Mouse (Mus musculus) bone marrow macrophage, adult 2 months (primary cell): Measurements from ENCODE around the gene Umad1. TPM values are rescaled to one million over a fixed set of nuclear protein-coding genes. Genes with fewer than 3 reads are reported as not detected.
"Not testable (repeated sequence)": the region's sequence is repeated elsewhere in the genome, so short reads cannot be mapped to it uniquely, and the experiment has no call there.

Experiments
- H3K27ac ChIP-seq: 2 replicates; pipeline ENCODE4 v1.5.1; 2012; ENCODE audit warnings: low read depth, low read length; ENCODE audit not compliant: insufficient read depth
- H3K4me1 ChIP-seq: 2 replicates; pipeline ENCODE4 v1.6.1; 2012; ENCODE audit warnings: low read length; ENCODE audit not compliant: control insufficient read depth, insufficient read depth
- H3K4me3 ChIP-seq: 2 replicates; pipeline ENCODE4 v1.5.1; 2012; ENCODE audit warnings: mild to moderate bottlenecking, low read length, moderate library complexity; ENCODE audit not compliant: insufficient read depth
- CTCF ChIP-seq: IDR thresholded peaks from 2 replicates; pipeline ENCODE4 v1.5.1; 2012; ENCODE audit warnings: low read depth, mild to moderate bottlenecking, low read length, moderate library complexity
- POLR2A ChIP-seq: IDR thresholded peaks from 2 replicates; pipeline ENCODE4 v1.6.1; 2012; ENCODE audit warnings: mild to moderate bottlenecking, low read depth, low read length, borderline replicate concordance
- polyA plus RNA-seq: library from polyadenylated mRNA; stranded (reverse); fragments of >200 nt; gene quantifications from 2 replicates; pipeline ENCODE4 v1.2.4, GENCODE M21; 2012; ENCODE audit not compliant: missing spikeins, insufficient read depth, insufficient read length

Gene Umad1
- polyA plus RNA-seq, 1 experiment: 16.0 TPM

DNA sequence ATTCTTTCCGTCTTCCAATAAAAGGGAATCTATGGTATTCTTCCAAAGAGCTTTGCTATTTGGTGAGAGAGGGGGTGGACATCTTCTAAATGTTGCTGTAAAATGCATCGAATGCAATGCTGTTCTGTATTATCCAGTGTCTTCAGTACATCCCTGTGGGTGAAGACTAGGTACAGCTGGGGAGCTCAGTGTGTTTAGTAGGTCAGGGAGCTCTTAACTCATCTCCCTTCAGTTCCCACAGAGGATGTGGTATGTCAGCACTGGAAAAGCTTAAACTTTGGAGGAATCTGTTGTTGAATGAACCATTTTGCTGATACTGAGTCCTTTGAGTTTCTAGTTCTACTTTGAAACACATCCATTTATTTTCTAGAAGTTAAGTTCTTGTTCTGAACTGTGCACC, 53.5 kb downstream of the Umad1 start:
- H3K4me1 ChIP-seq: no peaks in the 10 kb centered on the region
- H3K27ac ChIP-seq: no peak overlapping the region
- TF ChIP-seq CTCF (no peak), POLR2A (no peak)
- no peak overlapping the region for H3K4me3 ChIP-seq

DNA sequence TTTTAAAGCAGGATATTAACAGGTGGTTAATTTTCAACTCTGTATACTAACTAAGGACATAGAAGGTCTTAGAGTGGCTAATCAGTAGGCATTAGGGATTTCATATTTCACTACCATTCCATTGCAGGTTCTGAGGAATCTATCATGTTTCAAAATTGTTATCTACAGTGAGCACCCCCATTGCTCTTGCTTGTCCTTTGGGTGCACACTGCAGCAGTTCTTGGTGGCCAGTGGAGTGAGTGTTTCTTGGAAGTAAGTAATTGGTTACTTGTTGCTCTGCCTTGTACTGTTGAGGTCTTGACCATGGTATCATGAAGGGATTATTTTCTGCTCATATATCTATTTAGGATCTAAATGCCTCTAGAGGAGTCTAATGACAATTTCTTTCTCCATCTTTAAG, 57.1 kb downstream of the Umad1 start:
- TF ChIP-seq POLR2A (no peak), CTCF (no peak)
- no peak overlapping the region for H3K27ac ChIP-seq
- no peak overlapping the region for H3K4me3 ChIP-seq

DNA sequence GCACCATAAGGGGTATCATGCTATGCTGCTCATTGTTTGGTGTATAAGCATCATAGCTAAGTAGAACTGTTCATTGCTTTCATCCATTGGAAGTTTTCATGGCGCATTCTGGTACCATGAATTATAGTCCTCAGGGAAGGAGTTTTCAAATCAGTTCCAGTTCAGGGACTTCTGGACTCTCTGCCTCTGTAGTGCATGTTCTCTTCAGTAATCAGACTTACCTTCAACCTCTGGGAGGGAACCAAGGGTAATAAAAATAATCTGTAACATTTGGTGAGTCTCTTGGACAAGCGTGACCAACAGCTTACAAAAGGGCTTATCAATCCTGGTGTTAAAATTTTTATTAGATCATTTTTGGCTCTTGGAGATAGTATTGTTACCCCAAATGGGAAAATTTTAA, 60.5 kb downstream of the Umad1 start:
- no peak overlapping the region for H3K4me3 ChIP-seq
- no peak overlapping the region for H3K27ac ChIP-seq
- TF ChIP-seq POLR2A (no peak), CTCF (no peak)
- no peaks in the 10 kb centered on the region for H3K4me1 ChIP-seq

More for the DNA sequence above, 57.1 kb downstream of the Umad1 start:
- no peaks in the 10 kb centered on the region for H3K4me1 ChIP-seq

DNA sequence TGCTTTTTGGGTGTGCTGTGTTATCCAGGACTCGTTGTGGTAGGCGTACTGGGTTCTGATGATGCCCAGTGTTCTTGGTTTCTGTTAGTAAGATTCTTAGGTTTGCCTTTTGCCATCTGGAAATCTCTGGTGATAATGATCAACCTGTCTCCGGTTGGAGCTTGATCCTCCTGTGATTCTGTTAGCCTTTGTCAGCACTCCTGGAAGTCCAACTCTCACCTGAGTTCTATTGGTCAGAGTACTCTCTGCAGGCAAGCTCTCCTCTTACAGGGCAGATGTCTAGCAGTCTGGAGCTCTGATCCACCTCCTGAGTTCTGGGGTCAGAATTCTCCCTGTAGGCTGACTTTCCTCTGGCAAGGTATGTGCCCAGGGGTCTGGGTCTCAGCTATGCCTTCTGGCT, 72.4 kb downstream of the Umad1 start:
- not testable (repeated sequence) for H3K27ac ChIP-seq, H3K4me3 ChIP-seq

DNA sequence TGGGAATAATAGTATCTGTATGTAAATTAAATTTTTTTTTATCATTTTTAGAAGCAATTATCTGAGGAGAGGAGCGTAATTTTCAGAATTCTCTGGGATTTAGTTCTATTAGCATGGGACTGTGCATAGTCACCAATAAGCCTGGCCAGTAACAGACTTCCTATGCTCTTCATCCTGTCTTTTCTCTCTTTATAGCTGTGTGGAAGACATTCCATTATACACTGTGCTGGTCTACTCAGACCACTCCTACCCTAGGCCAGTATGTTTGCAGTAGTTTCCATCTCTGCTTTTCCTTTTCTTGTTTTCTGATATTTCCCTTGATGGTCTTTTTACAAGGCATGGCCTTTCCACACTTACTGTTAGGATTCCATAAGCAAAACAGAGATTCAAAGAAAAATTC, 74.3 kb downstream of the Umad1 start:
- Histone ChIP-seq H3K4me1 (no peaks in the 10 kb centered on the region), H3K27ac (no peak overlapping the region), H3K4me3 (no peak overlapping the region)
- TF ChIP-seq POLR2A: no peak
- no peak for TF ChIP-seq CTCF

More for the DNA sequence above, 72.4 kb downstream of the Umad1 start:
- not testable (repeated sequence) for H3K4me1 ChIP-seq

DNA sequence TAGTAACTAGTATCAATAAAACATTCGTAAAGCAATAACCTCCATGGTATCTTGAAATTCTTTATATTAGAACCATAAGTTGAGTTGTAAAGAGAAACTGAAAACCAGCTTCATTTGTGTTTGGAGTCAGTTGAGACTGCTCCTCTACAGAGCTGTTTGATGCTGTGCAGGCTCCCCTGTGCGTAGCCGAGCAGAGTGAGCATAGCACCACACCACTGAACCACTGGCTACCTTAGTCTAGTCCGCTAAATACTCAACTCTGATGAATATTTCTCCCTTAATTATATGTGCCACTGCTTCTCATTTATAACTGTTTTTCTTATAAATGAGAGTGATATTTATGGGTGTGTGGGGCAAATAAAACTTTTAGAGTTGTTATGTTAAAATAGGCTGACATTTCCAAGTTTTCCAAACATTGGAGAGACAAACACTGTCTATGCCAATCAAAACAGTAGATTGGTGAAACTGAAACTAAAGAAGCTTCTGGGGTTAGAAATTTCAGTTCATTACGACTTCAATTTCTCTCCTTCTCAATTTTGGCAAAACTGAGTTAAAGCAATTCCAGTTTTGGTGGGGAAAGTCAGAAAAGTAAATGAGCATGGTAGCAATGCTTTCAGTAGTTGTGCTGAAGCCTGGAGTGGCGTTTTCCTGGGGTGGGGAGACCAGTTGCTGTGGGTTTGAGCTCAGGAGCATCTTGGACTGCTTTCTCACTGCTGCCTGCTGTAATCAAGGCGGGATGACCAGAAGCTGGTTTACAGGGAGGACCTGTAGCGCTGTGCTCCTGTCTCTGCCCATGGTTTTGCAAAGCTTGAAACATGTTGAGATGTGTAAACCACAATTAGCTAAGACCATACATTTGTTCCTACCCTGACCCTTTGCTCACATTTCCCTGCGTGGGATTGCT, 77.7 kb downstream of the Umad1 start:
- no peak for TF ChIP-seq POLR2A
- TF ChIP-seq CTCF: no peak
- no peak overlapping the region for H3K4me3 ChIP-seq

DNA sequence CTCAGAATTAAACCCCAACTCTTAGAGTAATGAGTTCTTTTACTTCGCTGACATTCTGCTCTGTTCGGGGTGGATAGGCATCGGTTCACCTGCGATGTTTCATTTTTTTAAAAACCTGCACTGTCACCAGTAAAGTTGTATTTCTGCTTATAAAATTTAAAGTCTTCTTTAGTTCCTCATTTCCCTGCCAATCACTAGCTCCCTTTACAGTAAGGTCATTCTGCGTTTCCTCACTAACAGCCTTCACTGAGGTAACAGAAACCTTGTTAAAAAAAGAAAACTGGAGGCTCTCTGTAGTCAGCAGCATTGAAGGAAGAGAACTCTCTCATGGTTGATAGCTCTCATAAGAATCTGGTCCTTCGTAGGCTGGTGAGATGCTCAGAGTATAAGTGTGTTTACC, 80.4 kb downstream of the Umad1 start:
- Histone ChIP-seq H3K4me3 (no peak overlapping the region), H3K4me1 (peaks cover 7% of the 10 kb centered on the region), H3K27ac (no peak overlapping the region)
- TF ChIP-seq POLR2A: no peak
- TF ChIP-seq CTCF: no peak

More for the DNA sequence above, 77.7 kb downstream of the Umad1 start:
- peaks cover 7% of the 10 kb centered on the region for H3K4me1 ChIP-seq
- no peak overlapping the region for H3K27ac ChIP-seq

DNA sequence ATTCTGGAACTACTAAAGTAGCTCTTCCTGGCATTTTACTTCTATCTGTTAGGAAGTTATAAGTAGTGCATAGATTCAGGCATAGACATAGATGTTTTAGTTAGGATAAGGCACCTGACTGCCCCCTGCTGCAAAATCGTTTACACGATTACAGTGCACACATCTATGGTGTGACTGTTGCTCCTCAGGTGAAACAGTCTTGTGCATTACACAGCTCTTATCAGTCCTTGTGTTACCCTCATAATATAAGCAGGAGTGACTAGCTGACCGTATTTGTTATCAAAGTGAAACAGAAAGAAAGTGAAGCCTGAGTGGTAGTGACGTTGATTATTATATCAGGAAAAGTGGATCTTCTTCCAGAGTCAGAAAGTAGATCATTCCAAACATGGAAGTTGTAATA, 84.2 kb downstream of the Umad1 start:
- H3K27ac ChIP-seq: no peak overlapping the region
- TF ChIP-seq POLR2A (no peak), CTCF (no peak)
- H3K4me3 ChIP-seq: no peak overlapping the region
- H3K4me1 ChIP-seq: peaks cover 17% of the 10 kb centered on the region

DNA sequence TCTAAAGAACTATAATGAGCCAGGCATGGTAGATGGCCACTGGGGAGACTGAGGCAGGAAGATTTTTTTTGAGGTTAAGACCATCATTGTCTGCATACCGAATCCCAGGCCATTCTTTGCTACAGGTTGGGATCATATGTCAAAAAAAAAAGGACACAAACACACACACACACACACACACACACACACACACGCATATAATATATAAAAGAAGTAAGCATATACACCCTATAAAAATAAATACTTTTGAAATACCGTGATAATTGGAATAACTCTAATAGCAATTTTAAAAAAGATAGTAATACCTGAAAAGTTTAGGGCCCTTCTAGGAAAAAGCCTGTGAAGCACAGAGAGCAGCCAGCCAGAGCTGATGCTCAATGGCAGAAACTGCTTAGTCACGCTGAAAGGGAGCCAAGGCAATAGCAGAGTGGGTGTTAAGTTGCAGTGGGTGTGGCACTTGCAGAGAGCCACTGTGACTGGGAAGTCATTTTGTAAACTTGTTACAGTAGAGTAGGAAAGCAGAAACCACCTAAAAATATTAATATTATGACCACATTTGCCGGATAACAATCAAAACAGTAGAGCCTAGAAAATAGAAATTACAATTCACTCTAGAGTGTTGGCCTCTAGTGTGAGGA, 86.2 kb downstream of the Umad1 start:
- no peak overlapping the region for H3K4me3 ChIP-seq
- peaks cover 10% of the 10 kb centered on the region for H3K4me1 ChIP-seq
- H3K27ac ChIP-seq: no peak overlapping the region
- no peak for TF ChIP-seq CTCF
- no peak for TF ChIP-seq POLR2A

DNA sequence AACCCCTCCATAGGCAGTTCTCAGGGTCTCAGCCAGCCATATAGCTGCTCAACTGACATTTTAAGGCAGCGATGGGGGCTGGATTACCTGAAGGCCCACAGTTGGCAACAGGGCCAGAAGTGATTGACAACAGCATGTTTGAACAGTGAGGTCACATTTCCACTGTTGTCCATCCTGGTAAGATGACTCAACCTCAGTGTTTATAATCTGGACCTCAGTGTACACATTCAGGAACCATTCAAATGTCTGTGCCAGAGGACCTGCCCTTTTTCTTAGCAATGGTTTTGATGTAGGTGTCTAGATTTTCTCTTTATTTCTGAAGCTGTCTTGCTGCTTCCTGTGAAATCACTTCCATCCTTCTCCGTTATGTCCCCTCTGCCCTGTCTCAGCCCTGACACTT, 88.1 kb downstream of the Umad1 start:
- H3K4me1 ChIP-seq: peaks cover 10% of the 10 kb centered on the region
- TF ChIP-seq POLR2A (no peak), CTCF (no peak)
- H3K4me3 ChIP-seq: no peak overlapping the region
- no peak overlapping the region for H3K27ac ChIP-seq
